Mouse (Mus musculus) embryonic fibroblast, embryonic 13.5 days (primary cell): ENCODE measurements at regions not wholly inside any gene's neighbourhood (a gene's known extent, or its start where the extent isn't known, plus 50 kb on each side); places are given as distances from the start of the nearest gene placed in this dataset.
A peak's percentile ranks its signal among the peaks of the same experiment; 100 is the strongest.

ENCODE experiments used
- H3K27ac ChIP-seq: 2 replicates; pipeline ENCODE4 v1.5.1; 2012; ENCODE audit warnings: low read length, control low read depth, inconsistent platforms; ENCODE audit not compliant: insufficient read depth
- H3K4me1 ChIP-seq: 2 replicates; pipeline ENCODE4 v1.6.1; 2011; ENCODE audit warnings: low read length; ENCODE audit not compliant: control insufficient read depth, insufficient read depth
- H3K4me3 ChIP-seq: 2 replicates; pipeline ENCODE4 v1.5.1; 2011; ENCODE audit warnings: mild to moderate bottlenecking, control low read depth, low read length; ENCODE audit not compliant: insufficient read depth
- CTCF ChIP-seq: IDR thresholded peaks from 2 replicates; pipeline ENCODE4 v1.5.1; 2011; ENCODE audit warnings: mild to moderate bottlenecking, control low read depth, low read length, moderate library complexity, borderline replicate concordance; ENCODE audit not compliant: insufficient read depth
- POLR2A ChIP-seq: IDR thresholded peaks from 2 replicates; pipeline ENCODE4 v1.6.1; 2011; ENCODE audit warnings: low read depth, mild to moderate bottlenecking, control low read depth, low read length, moderate library complexity

DNA sequence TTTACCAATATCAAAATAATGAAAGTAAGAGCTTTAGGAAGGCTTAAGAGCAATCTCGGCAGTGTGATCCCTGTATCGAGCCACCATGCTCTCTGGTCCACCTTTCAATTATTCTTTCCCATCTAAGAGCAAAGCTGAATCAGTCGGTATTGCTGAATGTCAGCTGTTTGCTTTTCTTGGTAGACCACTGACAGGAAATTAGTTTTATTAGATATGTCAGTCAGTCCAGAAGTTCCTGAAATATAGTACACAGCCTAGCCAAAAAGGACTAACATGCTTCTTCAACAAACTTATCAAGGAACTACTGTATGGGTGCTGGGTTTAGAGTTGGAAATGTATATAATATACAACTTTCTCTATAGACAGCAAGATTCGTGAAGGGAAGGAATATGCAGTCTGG is 91.3 kb upstream of the 1700020N01Rik start:
- H3K4me3 ChIP-seq = no peak overlapping the region
- peaks cover 3% of the 10 kb centered on the region for H3K4me1 ChIP-seq
- H3K27ac ChIP-seq = no peak overlapping the region
- TF ChIP-seq CTCF (no peak), POLR2A (no peak)

DNA sequence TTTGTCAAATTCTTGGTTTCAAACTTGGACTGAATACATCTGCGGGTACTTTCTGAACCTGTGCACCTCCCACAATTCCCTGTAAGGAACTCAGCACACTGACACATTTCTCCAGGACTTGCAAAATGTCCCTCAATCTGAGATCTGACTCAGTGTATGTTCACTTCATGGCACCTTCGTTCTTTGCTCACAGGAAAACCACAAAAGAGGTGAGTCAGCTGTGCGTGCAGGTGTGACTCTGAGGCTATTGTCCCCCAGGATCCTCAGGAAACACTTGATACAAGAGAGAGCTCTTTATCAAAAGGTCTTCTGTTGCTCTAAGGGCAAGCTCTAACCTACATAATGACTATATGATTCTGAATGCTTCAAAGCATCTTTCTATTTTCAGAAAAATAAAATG is 88.5 kb upstream of the 1700020N01Rik start:
- H3K4me1 ChIP-seq = no peaks in the 10 kb centered on the region
- no peak overlapping the region for H3K4me3 ChIP-seq
- TF ChIP-seq CTCF (no peak), POLR2A (no peak)
- H3K27ac ChIP-seq = no peak overlapping the region

DNA sequence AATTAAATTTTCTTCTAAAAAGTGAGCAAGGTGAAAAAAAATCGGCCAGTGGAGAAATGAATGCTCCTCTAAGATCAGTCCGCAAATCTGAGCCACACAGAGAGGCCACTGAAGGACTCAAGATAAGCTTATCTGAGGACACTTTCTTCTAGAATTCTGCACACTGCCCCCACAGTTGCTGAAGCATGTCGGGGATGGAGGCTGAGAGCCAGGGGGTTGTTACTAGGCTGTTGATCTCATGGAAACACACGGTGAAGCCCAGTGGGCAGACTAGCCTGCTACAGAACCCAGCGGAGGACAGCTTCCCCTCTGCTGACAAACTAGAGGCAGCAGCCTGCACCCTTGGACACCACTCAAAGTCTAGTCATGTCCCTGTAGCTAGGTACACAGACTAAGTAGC is 81.6 kb upstream of the 1700020N01Rik start:
- Histone ChIP-seq H3K4me3 (no peak overlapping the region), H3K4me1 (no peaks in the 10 kb centered on the region), H3K27ac (no peak overlapping the region)
- TF ChIP-seq CTCF = no peak
- TF ChIP-seq POLR2A = no peak

- no peak overlapping the region for H3K4me3 ChIP-seq
- no peak overlapping the region for H3K27ac ChIP-seq
- H3K4me1 ChIP-seq = no peaks in the 10 kb centered on the region
- no peak for TF ChIP-seq CTCF
- TF ChIP-seq POLR2A = no peak
Observed at GRCm38 (mm10) chr10:21512486-21512885, 80.5 kb upstream of the 1700020N01Rik start.

- Histone ChIP-seq H3K4me3 (no peak overlapping the region), H3K4me1 (no peaks in the 10 kb centered on the region), H3K27ac (no peak overlapping the region)
- TF ChIP-seq CTCF (no peak), POLR2A (no peak)
Observed at GRCm38 (mm10) chr10:21517721-21518120, 75.2 kb upstream of the 1700020N01Rik start.

DNA sequence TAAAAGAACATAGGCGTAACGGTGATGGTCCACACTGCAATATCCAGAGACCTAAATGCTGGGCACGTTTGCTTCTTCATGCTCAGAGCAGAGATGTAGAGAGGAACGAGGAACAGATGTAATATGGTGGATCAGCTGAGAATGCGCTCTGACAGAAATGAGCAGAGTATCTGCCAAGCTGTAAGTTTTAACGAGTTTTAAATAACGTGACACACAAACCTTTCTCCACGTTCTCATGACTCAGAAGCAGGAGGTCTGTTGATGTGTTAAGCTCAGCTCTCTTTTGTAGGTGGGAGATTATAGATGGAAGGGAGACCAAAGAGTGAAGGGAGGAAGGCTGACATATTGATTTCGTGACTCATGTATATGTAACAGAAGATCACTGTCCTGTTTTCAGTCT is 72.1 kb upstream of the 1700020N01Rik start:
- no peak for TF ChIP-seq POLR2A
- TF ChIP-seq CTCF = no peak
- Histone ChIP-seq H3K27ac (no peak overlapping the region), H3K4me1 (no peaks in the 10 kb centered on the region), H3K4me3 (no peak overlapping the region)

GRCm38 (mm10) chr10:21525555-21525954 is 67.4 kb upstream of the 1700020N01Rik start:
- TF ChIP-seq CTCF (no peak), POLR2A (no peak)
- H3K27ac ChIP-seq = no peak overlapping the region
- no peak overlapping the region for H3K4me3 ChIP-seq
- H3K4me1 ChIP-seq = peaks cover 5% of the 10 kb centered on the region; the same call in 1 of the 2 replicates

DNA sequence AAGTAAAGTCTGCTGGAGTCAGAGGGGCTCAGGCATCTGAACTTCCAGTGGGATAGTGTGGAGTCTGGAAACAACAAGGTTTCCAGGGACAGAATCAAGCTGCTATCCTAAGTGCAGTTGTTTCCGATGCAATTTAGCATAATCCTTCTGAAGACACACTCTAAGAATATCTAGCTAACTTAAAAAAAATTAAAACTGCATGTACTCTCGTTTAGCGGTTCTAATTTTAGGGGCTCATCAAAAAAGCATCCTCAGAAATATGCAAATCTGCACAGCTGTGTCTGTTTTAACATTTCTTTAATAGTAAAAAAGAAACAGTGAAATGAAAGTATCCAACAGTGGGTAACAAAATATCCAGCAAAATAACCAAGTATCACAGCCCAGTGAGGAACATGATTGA is 64.5 kb upstream of the 1700020N01Rik start:
- no peak overlapping the region for H3K4me3 ChIP-seq
- peaks cover 9% of the 10 kb centered on the region for H3K4me1 ChIP-seq
- no peak overlapping the region for H3K27ac ChIP-seq
- TF ChIP-seq POLR2A = no peak
- no peak for TF ChIP-seq CTCF

DNA sequence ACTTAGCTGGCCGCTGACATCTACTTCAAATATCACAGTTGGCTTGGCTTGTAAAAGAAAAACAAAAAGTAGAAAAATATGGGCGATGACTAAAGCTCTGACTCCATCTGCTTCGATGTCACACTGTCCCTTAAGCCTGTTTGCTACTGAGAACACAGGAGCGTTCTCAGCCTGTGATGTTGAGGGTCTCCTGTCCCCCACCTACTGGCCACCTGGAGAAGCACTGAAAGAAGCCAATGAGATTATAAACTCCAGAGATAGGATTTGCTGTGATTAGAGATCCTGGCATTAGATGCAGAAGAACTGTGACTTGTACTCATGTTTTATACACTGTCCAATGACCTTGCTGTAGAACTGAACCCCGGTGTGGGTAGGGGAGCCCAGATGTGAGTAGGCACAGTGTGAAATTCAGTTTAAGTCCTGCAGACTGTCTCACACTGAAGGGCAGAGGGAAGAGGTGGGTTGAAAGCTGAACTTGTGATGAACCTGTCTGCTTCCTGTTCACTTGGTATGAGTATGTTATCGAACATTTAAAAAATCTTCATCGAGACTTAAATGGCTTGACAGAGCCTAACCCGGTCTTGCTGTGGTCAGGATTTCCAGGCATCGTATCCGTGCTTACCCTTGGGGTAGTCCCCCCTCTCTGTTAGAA is 63.7 kb upstream of the 1700020N01Rik start:
- Histone ChIP-seq H3K4me1 (peaks cover 9% of the 10 kb centered on the region), H3K27ac (no peak overlapping the region), H3K4me3 (no peak overlapping the region)
- no peak for TF ChIP-seq CTCF

DNA sequence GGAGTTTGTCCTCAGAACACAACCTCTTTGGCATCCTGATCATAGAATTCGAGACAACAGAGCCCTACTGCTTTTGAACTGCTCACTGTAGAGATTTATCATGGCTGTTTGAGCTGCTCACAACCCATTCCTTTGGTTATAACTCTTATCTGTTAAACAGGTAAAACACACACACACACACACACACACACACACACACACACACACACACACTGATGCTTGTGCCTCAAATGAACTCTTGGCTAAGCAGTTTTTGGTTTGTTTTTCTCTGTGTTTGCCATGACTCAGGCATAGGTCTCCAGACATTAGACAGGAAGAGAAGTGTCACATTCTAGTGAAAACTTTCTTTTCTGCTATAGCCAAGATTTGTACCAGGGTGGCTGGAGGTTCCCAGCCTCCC is 60.8 kb upstream of the 1700020N01Rik start:
- Histone ChIP-seq H3K4me3 (no peak overlapping the region), H3K27ac (peak overlapping the region; percentile 31), H3K4me1 (peaks cover 9% of the 10 kb centered on the region)
- TF ChIP-seq CTCF (no peak), POLR2A (no peak)
